Mouse (Mus musculus): Measurements from ENCODE around the gene Hoxb9.

Gene Hoxb9

GRCm38 (mm10) chr11:96267021-96267920 is 4.0 kb upstream of the Hoxb9 start:
- no peak for DNase-seq (ENCODE audit: low spot score)

- DNase-seq (ENCODE audit: low spot score): no peak
These were observed 3.1 kb upstream of the Hoxb9 start for GRCm38 (mm10) chr11:96268031-96268745.

GRCm38 (mm10) chr11:96269869-96270268 is 1.4 kb upstream of the Hoxb9 start:
- no peak for DNase-seq (ENCODE audit: low spot score)

- DNase-seq (ENCODE audit: low spot score): no peak
These were observed 319 bp downstream of the Hoxb9 start for GRCm38 (mm10) chr11:96271541-96272011.

GRCm38 (mm10) chr11:96272024-96272921 is 1.0 kb downstream of the Hoxb9 start:
- DNase-seq (ENCODE audit: low spot score): no peak

- DNase-seq (ENCODE audit: low spot score): no peak
These were observed 3.2 kb downstream of the Hoxb9 start for GRCm38 (mm10) chr11:96274428-96274827.

GRCm38 (mm10) chr11:96275896-96276295 is 4.6 kb downstream of the Hoxb9 start:
- DNase-seq (ENCODE audit: low spot score): no peak

- DNase-seq (ENCODE audit: low spot score): no peak
These were observed 6.1 kb downstream of the Hoxb9 start for GRCm38 (mm10) chr11:96277151-96278044.

- DNase-seq (ENCODE audit: low spot score): no peak
These were observed 7.1 kb downstream of the Hoxb9 start for GRCm38 (mm10) chr11:96278324-96278723.

GRCm38 (mm10) chr11:96278773-96279172 is 7.5 kb downstream of the Hoxb9 start:
- DNase-seq (ENCODE audit: low spot score): peak; percentile 55

GRCm38 (mm10) chr11:96279421-96280233 is 8.4 kb downstream of the Hoxb9 start:
- no peak for DNase-seq (ENCODE audit: low spot score)

GRCm38 (mm10) chr11:96280399-96281378 is 9.4 kb downstream of the Hoxb9 start:
- no peak for DNase-seq (ENCODE audit: low spot score)

GRCm38 (mm10) chr11:96281396-96281795 is 10.1 kb downstream of the Hoxb9 start:
- DNase-seq (ENCODE audit: low spot score): no peak

- no peak for DNase-seq (ENCODE audit: low spot score)
These were observed 10.8 kb downstream of the Hoxb9 start, which contains the start of gene Hoxb8 for GRCm38 (mm10) chr11:96281855-96282570. Hoxb8 (plus strand) TSS chr11:96281905.

GRCm38 (mm10) chr11:96282795-96283430 is 11.7 kb downstream of the Hoxb9 start:
- no peak for DNase-seq (ENCODE audit: low spot score)

- DNase-seq (ENCODE audit: low spot score): no peak
These were observed 12.9 kb downstream of the Hoxb9 start for GRCm38 (mm10) chr11:96284041-96284749.

Data from left cerebral cortex, adult 11 months (tissue).